Mouse (Mus musculus) testis, adult 2 months (tissue): ENCODE data around the gene Ttf1.

Experiments used
- CTCF ChIP-seq: fragments of 200-500 bp; IDR thresholded peaks from 2 replicates; pipeline ENCODE4 v1.5.1; 2012; ENCODE audit warnings: low read depth, mild to moderate bottlenecking, inconsistent platforms, low read length, moderate library complexity; ENCODE audit not compliant: control insufficient read depth, insufficient read depth, insufficient replicate concordance
- POLR2A ChIP-seq: fragments of 200-500 bp; IDR thresholded peaks from 2 replicates; pipeline ENCODE4 v1.6.1; 2012; ENCODE audit warnings: low read depth, mild to moderate bottlenecking, inconsistent platforms, low read length, moderate library complexity; ENCODE audit not compliant: control insufficient read depth

GRCm38 (mm10) chr2:29051932-29052331, 8.1 kb upstream of the Ttf1 start:
- no peak for TF ChIP-seq CTCF
- TF ChIP-seq POLR2A = no peak
